Mouse (Mus musculus): ENCODE measurements at regions not wholly inside any gene's neighbourhood (a gene's known extent, or its start where the extent isn't known, plus 50 kb on each side); places are given as distances from the start of the nearest gene placed in this dataset.

GRCm38 (mm10) chr10:5747681-5748080, 57.7 kb downstream of the Fbxo5 start:
- DNase-seq = no peak

GRCm38 (mm10) chr10:5735141-5735540, 70.3 kb downstream of the Fbxo5 start:
- peak; percentile 25 to 54 for DNase-seq

GRCm38 (mm10) chr10:5699791-5700190, 60.8 kb downstream of the Vip start:
- peak; percentile 60 to 80 for DNase-seq

- DNase-seq = no peak
Measured at GRCm38 (mm10) chr10:5697457-5697856, 58.4 kb downstream of the Vip start.

All from cerebellum, postnatal 10 days (tissue).